Mouse (Mus musculus) G1E (cell line): ENCODE measurements at regions not wholly inside any gene's neighbourhood (a gene's known extent, or its start where the extent isn't known, plus 50 kb on each side); places are given as distances from the start of the nearest gene placed in this dataset.

Experiments used
- CTCF ChIP-seq: IDR thresholded peaks from 2 replicates; pipeline ENCODE4 v1.5.1; 2012; ENCODE audit warnings: low read depth, low read length, inconsistent platforms, mixed read lengths
- TAL1 ChIP-seq: conservative IDR thresholded peaks from 2 replicates; pipeline ENCODE4 v1.6.1; 2012; ENCODE audit warnings: low read depth, low read length, inconsistent platforms, mixed read lengths

DNA sequence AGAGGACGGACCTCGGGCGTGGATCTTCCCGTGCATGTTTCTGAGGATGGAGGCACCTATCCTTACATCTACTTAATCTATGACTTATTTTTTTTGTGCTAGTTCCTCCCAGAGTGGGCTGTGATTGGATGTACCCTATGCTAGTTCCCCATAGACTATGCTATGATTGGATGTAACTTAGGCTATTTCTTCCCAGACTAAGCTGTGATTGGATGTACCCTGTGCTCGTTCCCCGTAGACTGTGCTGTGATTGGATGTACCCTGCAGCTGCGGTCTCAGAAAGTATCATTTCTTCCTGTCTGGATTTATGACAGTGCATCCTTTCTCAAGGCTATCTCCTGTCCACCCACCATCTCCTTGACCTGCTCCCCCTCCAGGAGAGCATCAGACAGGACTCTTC lies 410.2 kb downstream of the Ptpru start:
- TF ChIP-seq CTCF (no peak), TAL1 (no peak)
